Mouse (Mus musculus): ENCODE measurements around the gene Ergic1. TPM values are rescaled to one million over a fixed set of nuclear protein-coding genes. Genes with fewer than 3 reads are reported as not detected.
A peak's percentile ranks its signal among the peaks of the same experiment; 100 is the strongest.

The Ergic1 gene
- polyA plus RNA-seq, 1 experiment from 2014 or later = 91.2 TPM

- no peaks in the 10 kb centered on the region for H3K27me3 ChIP-seq (replicated peaks; ENCODE audit: control insufficient read depth, insufficient read depth, low read length)
- H3K9ac ChIP-seq (ENCODE audit: low read depth, low read length) = no peak overlapping the region
- peaks cover 12% of the 10 kb centered on the region for H3K4me1 ChIP-seq (ENCODE audit: control insufficient read depth, insufficient read depth, low read length)
- H3K27ac ChIP-seq (ENCODE audit: low read length) = no peak overlapping the region
- H3K36me3 ChIP-seq (ENCODE audit: control insufficient read depth, insufficient read depth, low read length) = peaks cover 5% of the 10 kb centered on the region
- no peak for ATAC-seq
- H3K4me3 ChIP-seq (ENCODE audit: low read length) = no peak overlapping the region
- 76% methylated on average over 7 of the region's 7 CpGs for WGBS
- no peaks in the 10 kb centered on the region for H3K9me3 ChIP-seq (ENCODE audit: control insufficient read depth, low read length)
- H3K4me2 ChIP-seq (ENCODE audit: low read depth, low read length) = no peak overlapping the region
Measured at GRCm38 (mm10) chr17:26578162-26578561, 16.9 kb downstream of the Ergic1 start.

GRCm38 (mm10) chr17:26578771-26579170, 17.5 kb downstream of the Ergic1 start:
- Histone ChIP-seq H3K9ac (ENCODE audit: low read depth, low read length) (no peak overlapping the region), H3K9me3 (ENCODE audit: control insufficient read depth, low read length) (no peaks in the 10 kb centered on the region), H3K27ac (ENCODE audit: low read length) (no peak overlapping the region), H3K36me3 (ENCODE audit: control insufficient read depth, insufficient read depth, low read length) (peaks cover 7% of the 10 kb centered on the region), H3K27me3 (replicated peaks; ENCODE audit: control insufficient read depth, insufficient read depth, low read length) (no peaks in the 10 kb centered on the region), H3K4me3 (ENCODE audit: low read length) (no peak overlapping the region), H3K4me1 (ENCODE audit: control insufficient read depth, insufficient read depth, low read length) (peaks cover 17% of the 10 kb centered on the region), H3K4me2 (ENCODE audit: low read depth, low read length) (no peak overlapping the region)
- WGBS = 90% methylated on average over 11 of the region's 11 CpGs
- ATAC-seq = no peak

GRCm38 (mm10) chr17:26579396-26579795, 18.1 kb downstream of the Ergic1 start:
- Histone ChIP-seq H3K4me2 (ENCODE audit: low read depth, low read length) (no peak overlapping the region), H3K27me3 (replicated peaks; ENCODE audit: control insufficient read depth, insufficient read depth, low read length) (no peaks in the 10 kb centered on the region), H3K9ac (ENCODE audit: low read depth, low read length) (no peak overlapping the region), H3K4me3 (ENCODE audit: low read length) (no peak overlapping the region), H3K36me3 (ENCODE audit: control insufficient read depth, insufficient read depth, low read length) (peaks cover 7% of the 10 kb centered on the region), H3K9me3 (ENCODE audit: control insufficient read depth, low read length) (no peaks in the 10 kb centered on the region), H3K27ac (ENCODE audit: low read length) (no peak overlapping the region), H3K4me1 (ENCODE audit: control insufficient read depth, insufficient read depth, low read length) (peaks cover 24% of the 10 kb centered on the region)
- ATAC-seq = no peak
- WGBS = 75% methylated on average over 6 of the region's 6 CpGs

GRCm38 (mm10) chr17:26580873-26581401, 19.6 kb downstream of the Ergic1 start:
- no peaks in the 10 kb centered on the region for H3K9me3 ChIP-seq (ENCODE audit: control insufficient read depth, low read length)
- no peak overlapping the region for H3K4me2 ChIP-seq (ENCODE audit: low read depth, low read length)
- no peak overlapping the region for H3K4me3 ChIP-seq (ENCODE audit: low read length)
- H3K4me1 ChIP-seq (ENCODE audit: control insufficient read depth, insufficient read depth, low read length) = peaks cover 33% of the 10 kb centered on the region
- no peak overlapping the region for H3K9ac ChIP-seq (ENCODE audit: low read depth, low read length)
- H3K27ac ChIP-seq (ENCODE audit: low read length) = no peak overlapping the region
- 97% methylated on average over 3 of the region's 3 CpGs for WGBS
- ATAC-seq = no peak
- H3K36me3 ChIP-seq (ENCODE audit: control insufficient read depth, insufficient read depth, low read length) = peaks cover 7% of the 10 kb centered on the region
- H3K27me3 ChIP-seq (replicated peaks; ENCODE audit: control insufficient read depth, insufficient read depth, low read length) = no peaks in the 10 kb centered on the region

GRCm38 (mm10) chr17:26582297-26582696, 21.0 kb downstream of the Ergic1 start:
- H3K9me3 ChIP-seq (ENCODE audit: control insufficient read depth, low read length) = no peaks in the 10 kb centered on the region
- H3K9ac ChIP-seq (ENCODE audit: low read depth, low read length) = no peak overlapping the region
- peak overlapping the region; percentile 25; the same call in 1 of the 2 replicates for H3K27ac ChIP-seq (ENCODE audit: low read length)
- peaks cover 7% of the 10 kb centered on the region for H3K36me3 ChIP-seq (ENCODE audit: control insufficient read depth, insufficient read depth, low read length)
- no peaks in the 10 kb centered on the region for H3K27me3 ChIP-seq (replicated peaks; ENCODE audit: control insufficient read depth, insufficient read depth, low read length)
- WGBS = 80% methylated on average over 5 of the region's 5 CpGs
- H3K4me1 ChIP-seq (ENCODE audit: control insufficient read depth, insufficient read depth, low read length) = peaks cover 27% of the 10 kb centered on the region
- ATAC-seq = no peak
- no peak overlapping the region for H3K4me2 ChIP-seq (ENCODE audit: low read depth, low read length)
- no peak overlapping the region for H3K4me3 ChIP-seq (ENCODE audit: low read length)

- 91% methylated on average over 9 of the region's 9 CpGs for whole genome bisulfite sequencing
- no peak overlapping the region for H3K27ac ChIP-seq (ENCODE audit: low read length)
- H3K9ac ChIP-seq (ENCODE audit: low read depth, low read length) = no peak overlapping the region
- no peak overlapping the region for H3K4me3 ChIP-seq (ENCODE audit: low read length)
- H3K9me3 ChIP-seq (ENCODE audit: control insufficient read depth, low read length) = no peaks in the 10 kb centered on the region
- H3K27me3 ChIP-seq (replicated peaks; ENCODE audit: control insufficient read depth, insufficient read depth, low read length) = no peaks in the 10 kb centered on the region
- peaks cover 27% of the 10 kb centered on the region for H3K4me1 ChIP-seq (ENCODE audit: control insufficient read depth, insufficient read depth, low read length)
- no peak for ATAC-seq
- H3K36me3 ChIP-seq (ENCODE audit: control insufficient read depth, insufficient read depth, low read length) = peaks cover 7% of the 10 kb centered on the region
- no peak overlapping the region for H3K4me2 ChIP-seq (ENCODE audit: low read depth, low read length)
Measured at GRCm38 (mm10) chr17:26583056-26583455, 21.8 kb downstream of the Ergic1 start.

GRCm38 (mm10) chr17:26583606-26584005, 22.3 kb downstream of the Ergic1 start:
- no peak overlapping the region for H3K9ac ChIP-seq (ENCODE audit: low read depth, low read length)
- H3K27me3 ChIP-seq (replicated peaks; ENCODE audit: control insufficient read depth, insufficient read depth, low read length) = no peaks in the 10 kb centered on the region
- H3K4me3 ChIP-seq (ENCODE audit: low read length) = no peak overlapping the region
- no peaks in the 10 kb centered on the region for H3K9me3 ChIP-seq (ENCODE audit: control insufficient read depth, low read length)
- H3K27ac ChIP-seq (ENCODE audit: low read length) = peak overlapping the region; percentile 67
- peaks cover 5% of the 10 kb centered on the region for H3K36me3 ChIP-seq (ENCODE audit: control insufficient read depth, insufficient read depth, low read length)
- H3K4me1 ChIP-seq (ENCODE audit: control insufficient read depth, insufficient read depth, low read length) = peaks cover 27% of the 10 kb centered on the region
- 81% methylated on average over 6 of the region's 6 CpGs for WGBS
- no peak for ATAC-seq
- no peak overlapping the region for H3K4me2 ChIP-seq (ENCODE audit: low read depth, low read length)

- H3K27me3 ChIP-seq (replicated peaks; ENCODE audit: control insufficient read depth, insufficient read depth, low read length) = no peaks in the 10 kb centered on the region
- ATAC-seq = peak; percentile 72
- H3K9me3 ChIP-seq (ENCODE audit: control insufficient read depth, low read length) = no peaks in the 10 kb centered on the region
- WGBS = 38% methylated on average over 4 of the region's 4 CpGs
- peak overlapping the region; percentile 27; the same call in 1 of the 2 replicates for H3K9ac ChIP-seq (ENCODE audit: low read depth, low read length)
- H3K4me2 ChIP-seq (ENCODE audit: low read depth, low read length) = peak overlapping the region; percentile 17; the same call in 1 of the 2 replicates
- H3K4me3 ChIP-seq (ENCODE audit: low read length) = no peak overlapping the region
- peaks cover 27% of the 10 kb centered on the region for H3K4me1 ChIP-seq (ENCODE audit: control insufficient read depth, insufficient read depth, low read length)
- peaks cover 5% of the 10 kb centered on the region for H3K36me3 ChIP-seq (ENCODE audit: control insufficient read depth, insufficient read depth, low read length)
- peak overlapping the region; percentile 67 for H3K27ac ChIP-seq (ENCODE audit: low read length)
Measured at GRCm38 (mm10) chr17:26584063-26584462, 22.8 kb downstream of the Ergic1 start.

- Histone ChIP-seq H3K4me3 (ENCODE audit: low read length) (no peak overlapping the region), H3K4me2 (ENCODE audit: low read depth, low read length) (peak overlapping the region; percentile 17; the same call in 1 of the 2 replicates), H3K36me3 (ENCODE audit: control insufficient read depth, insufficient read depth, low read length) (peaks cover 5% of the 10 kb centered on the region), H3K9me3 (ENCODE audit: control insufficient read depth, low read length) (no peaks in the 10 kb centered on the region), H3K9ac (ENCODE audit: low read depth, low read length) (peak overlapping the region; percentile 27), H3K4me1 (ENCODE audit: control insufficient read depth, insufficient read depth, low read length) (peaks cover 27% of the 10 kb centered on the region), H3K27ac (ENCODE audit: low read length) (peak overlapping the region; percentile 67), H3K27me3 (replicated peaks; ENCODE audit: control insufficient read depth, insufficient read depth, low read length) (no peaks in the 10 kb centered on the region)
- 33% methylated on average over 15 of the region's 15 CpGs for WGBS
- peak; percentile 89 for ATAC-seq
Measured at GRCm38 (mm10) chr17:26584558-26585136, 23.4 kb downstream of the Ergic1 start.

All from intestine, embryonic 16.5 days (tissue).